Mouse (Mus musculus): ENCODE data around the gene Arid5a.

Gene Arid5a

DNA sequence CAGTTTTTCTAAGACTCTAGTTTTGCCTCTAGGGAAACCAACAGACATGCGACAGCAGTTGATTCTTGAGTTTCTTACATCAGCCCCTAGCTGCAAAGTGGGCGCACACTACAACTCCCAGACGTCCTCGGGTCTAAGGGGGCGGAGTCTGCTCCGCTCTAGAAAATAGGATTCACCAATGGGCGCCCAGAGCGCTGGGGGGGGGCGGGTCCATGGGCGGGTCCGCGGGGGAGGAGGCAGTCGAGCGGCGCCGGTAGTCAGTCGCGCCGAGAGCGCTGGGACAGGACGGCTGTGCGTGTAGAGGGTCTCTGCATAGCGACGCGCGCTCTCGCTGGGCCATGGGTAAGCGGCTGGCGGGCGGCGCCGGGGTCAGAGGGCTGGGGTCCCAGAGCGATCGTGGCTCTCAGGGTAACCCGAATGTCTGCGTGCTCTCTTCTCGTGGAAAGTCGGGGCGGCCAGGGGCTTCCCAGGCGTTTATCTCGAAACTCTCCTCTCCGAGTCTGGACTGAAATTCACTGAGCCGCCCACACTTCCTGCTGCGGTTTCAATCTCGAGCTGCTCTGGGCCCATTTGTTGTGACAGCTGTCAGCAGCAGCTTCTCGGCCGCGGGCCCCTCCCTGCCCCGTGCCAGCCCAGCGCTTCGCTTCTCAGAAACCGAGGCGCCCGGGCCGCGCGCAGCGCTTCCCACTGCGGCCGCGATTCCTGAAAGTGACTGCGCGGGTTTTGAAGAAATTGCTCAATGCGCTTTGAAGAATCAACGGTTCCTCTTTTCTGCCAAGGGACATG, at the start of gene Arid5a:
Gene Arid5a, plus strand, starts transcription at position 239 of the 786 bp plus-strand sequence.
- DNase-seq (ENCODE audit: low read depth, low spot score): peak; percentile 96

DNA sequence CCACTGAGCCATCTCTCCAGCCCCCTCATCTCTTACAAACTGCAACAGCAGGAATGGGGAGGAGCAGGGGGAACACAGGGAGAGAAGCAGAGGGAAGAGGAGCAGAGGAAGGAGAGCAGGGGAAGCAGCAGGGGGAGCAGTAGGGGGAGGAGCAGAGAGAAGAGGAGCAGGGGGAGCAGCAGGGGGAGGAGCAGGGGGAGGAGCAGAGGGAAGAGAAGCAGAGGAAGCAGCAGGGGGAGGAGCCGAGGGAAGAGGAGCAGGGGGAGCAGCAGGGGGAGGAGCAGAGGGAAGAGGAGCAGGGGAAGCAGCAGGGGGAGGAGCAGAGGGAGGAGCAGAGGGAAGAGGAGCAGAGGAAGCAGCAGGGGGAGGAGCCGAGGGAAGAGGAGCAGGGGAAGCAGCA, 48.9 kb upstream of the Arid5a start:
- DNase-seq (ENCODE audit: low read depth, low spot score): no peak

DNA sequence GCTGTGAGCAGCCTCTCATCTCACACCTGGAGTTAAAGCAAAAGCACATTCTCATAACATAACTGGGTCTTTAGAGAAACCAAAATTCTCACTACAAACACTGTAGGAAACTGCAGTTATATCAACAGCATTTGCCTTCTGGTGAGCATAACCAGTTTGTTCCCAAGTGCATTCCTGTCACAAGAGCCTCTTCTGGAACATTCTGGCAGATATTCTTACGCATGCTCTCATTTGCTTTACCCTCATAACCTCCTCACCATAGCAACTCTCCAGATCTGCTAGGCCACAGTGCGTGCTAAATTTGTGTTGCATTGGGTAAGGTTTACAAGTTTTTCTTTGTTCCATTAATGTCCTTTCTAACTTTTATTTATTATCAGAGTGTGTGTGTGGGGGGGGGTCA, 48.3 kb upstream of the Arid5a start:
- DNase-seq (ENCODE audit: low read depth, low spot score): no peak

DNA sequence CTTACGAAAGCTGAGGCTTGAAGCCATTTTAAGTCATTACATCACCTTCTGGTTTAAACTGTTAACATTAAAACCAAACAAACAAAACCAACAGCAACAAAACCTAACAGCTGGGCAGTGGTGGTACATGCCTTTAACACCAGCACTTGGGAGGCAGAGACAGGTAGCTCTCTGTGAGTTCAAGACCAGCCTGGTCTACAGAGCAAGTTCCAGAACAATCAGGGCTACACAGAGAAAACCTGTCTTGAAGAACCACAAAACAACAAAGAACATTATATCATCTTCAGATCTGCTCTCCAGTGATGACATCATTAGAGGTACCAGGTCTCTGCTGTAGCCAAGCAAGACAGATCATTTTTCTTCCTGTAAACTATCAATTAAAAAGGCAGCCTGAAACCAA, 47.1 kb upstream of the Arid5a start:
- no peak for DNase-seq (ENCODE audit: low read depth, low spot score)

DNA sequence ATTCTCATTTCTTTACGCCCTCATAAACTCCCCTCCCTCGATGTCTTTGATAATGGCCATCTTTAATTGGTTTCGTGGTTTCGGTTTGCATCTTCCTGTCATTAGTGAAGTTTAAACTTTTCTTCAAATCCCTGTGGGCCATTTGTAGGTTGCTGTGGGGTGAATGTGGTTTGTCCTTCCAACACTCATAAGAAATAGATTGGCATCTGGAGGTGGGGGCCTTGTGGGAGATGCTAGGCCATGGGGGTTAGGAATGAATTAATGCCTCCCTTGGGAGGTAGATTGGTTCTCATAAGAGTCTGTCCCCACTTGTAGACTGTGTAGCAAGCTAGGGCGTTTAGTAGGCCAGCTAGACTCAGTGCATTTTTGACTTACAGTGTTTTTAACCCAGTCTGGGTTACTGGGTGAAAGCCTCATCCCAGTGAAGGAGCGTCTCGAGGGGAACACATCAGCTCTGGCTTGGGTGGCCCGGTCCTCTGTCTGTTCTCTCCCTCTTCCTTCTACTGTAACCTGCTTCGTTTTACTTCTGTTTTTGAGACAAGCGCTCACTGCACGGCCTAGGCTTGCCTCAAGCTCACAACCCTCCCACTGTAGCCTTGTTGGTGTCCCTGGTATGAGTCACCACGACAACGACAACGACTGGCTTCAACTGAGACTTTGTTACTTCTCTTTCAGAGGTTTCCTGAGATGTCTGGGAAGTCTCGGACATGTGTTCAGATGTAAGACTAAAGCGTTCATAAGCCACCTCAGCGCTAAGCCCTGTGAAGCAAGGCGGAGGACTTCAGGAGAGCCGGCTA, 45.6 kb upstream of the Arid5a start:
- peak; percentile 51 for DNase-seq (ENCODE audit: low read depth, low spot score)

DNA sequence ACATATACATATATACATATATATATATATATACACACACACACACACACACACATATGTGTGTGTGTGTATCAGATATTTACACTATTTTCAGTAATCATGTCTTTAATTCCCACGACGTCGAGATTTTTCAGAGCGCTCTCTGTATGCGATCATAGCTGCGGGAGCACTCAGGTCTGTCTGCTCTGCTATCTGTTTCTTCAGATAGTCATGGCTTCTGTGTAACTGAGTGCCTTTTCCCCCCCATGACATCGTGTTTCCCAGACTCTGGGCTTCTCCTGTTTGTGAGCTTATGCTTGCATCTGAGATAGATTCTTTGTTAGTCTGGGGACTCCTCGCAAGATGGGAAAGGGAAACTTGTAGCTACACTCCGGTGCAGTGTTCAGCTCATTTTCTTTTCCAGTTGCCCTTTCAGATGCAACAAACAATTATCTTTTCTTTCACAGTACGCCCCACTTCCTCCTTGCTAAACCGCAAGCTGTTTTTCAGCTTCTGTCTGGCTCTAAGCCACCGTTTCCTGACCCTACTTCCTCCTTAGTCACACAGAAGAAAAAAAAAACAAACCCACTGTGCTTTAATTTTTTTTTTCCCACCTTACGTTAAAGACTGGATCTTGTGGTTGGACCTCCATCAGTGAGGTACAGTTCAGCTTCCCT, 43.6 kb upstream of the Arid5a start:
- DNase-seq (ENCODE audit: low read depth, low spot score): peak; percentile 58

DNA sequence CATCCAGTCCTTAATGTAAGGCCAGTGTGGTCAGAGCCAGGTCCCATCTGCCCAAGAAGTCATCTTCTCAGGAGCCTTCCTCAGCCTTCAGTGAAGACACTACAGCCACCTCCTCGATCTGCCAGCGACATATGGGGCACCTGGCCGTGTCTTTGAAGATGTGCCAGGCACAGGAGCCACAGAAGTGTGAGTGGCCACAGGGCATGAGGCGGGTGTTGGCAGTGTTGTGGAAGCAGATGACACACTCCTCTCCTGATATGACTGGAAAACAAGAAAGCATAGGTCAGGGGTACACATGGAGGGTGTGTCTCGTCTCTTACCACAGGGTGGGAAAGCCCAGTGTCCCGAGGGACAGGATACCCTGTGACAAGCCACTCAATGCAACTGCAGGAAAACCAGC, 41.2 kb upstream of the Arid5a start:
- DNase-seq (ENCODE audit: low read depth, low spot score): peak; percentile 95

DNA sequence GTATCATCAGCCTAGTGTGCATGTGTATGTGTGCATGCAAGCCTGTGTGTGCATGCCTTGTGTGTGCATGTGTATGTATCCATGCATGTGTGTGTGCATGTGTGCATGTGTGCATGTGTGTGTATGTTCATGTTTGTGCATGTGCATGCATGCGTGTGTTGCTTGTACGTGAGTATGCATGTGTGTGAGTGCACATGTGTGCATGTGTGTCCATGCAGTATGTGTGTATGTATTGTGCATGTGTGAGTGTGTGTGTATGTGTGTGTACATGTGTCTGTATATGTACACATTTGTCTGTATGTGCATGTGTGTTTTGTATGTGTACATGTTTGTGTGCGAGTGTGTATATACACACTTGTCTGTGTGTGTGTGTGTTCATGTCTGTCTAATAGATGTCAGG, 39.9 kb upstream of the Arid5a start:
- DNase-seq (ENCODE audit: low read depth, low spot score): no peak

DNA sequence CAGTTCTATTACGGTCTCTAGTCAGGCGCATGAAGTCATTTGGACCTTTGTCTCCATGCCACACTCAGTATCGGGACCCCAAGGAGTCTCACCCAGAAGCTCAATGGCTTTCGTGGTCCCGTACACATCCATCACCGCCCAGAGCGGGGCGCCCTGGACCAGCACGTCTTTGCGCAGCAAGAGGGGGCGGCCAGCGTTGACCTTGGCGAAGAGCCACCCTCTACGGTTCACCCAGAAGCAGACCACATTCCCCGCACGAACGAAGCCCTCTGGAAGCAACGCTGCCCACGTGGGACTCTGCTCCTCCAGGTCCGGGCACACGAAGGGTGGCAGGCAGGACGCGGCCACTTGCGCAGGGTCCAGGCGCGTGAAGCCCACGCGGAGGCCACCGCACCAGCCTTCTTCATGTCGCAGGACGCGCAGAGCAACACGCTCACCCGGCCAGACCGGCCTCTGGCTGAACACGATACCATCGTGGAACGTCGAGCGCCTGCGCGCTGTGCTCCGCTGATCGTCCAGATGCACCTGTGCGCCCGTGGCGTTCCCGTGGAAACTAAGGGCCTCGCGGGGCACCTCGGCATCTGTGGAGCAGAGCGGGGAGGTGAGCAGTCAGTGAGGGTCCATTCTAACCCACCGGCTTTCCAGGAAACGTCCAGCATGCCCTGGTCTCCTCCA, 38.3 kb upstream of the Arid5a start:
- DNase-seq (ENCODE audit: low read depth, low spot score): no peak

DNA sequence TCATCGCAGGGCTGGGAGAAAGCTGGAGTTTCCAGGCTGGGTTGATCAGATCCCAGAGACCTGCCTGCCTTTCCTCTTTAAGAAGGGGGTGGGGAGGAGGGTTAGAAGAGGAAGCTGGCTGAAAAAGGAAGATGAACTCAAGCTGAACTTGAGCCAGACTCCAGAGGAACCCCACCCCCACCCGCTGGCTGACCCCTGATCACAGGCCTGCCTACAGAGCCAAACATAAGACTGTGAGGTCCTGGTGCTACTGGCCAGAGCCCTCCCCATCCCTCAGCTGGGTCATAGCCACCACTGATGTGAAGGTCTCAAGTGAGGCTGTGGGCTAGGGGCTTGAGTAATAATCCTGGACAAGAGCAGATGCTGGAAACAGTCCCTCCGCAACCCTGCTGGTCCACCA, 36.9 kb upstream of the Arid5a start:
- peak; percentile 34 for DNase-seq (ENCODE audit: low read depth, low spot score)

DNA sequence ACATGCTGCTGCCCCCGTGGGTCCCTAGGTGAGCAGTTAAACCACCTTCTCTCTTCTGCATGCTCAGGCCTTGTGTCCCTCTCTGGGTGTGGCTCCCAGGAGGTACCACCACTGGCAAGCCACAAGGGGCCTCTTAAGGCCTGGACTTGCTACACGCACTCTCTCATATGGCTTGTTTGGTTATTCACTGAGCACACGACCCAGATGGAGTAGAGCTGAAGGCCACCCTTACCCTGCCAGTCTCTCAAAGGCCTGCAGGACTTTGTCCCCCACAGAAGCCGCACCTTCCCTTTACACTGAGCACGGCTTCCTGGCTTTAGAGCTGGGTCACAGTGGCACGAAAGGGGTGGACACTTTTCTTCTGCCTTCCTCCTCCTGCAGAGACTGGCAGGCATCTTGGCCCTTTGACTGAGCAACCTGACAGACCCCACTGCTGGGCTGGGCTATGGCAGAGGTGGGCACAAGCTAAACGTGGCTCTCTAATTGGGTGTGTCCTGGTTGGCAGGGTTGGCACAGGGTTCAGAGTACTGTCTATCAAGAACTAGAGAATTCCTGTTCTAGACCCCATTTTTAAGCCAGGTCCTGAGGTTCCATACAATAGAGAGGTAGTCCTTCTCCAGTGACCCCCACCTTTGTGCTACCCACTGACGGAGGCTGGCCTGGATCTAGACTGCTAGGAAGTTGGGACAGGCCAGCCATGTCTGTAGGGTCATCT, 35.9 kb upstream of the Arid5a start:
- no peak for DNase-seq (ENCODE audit: low read depth, low spot score)

DNA sequence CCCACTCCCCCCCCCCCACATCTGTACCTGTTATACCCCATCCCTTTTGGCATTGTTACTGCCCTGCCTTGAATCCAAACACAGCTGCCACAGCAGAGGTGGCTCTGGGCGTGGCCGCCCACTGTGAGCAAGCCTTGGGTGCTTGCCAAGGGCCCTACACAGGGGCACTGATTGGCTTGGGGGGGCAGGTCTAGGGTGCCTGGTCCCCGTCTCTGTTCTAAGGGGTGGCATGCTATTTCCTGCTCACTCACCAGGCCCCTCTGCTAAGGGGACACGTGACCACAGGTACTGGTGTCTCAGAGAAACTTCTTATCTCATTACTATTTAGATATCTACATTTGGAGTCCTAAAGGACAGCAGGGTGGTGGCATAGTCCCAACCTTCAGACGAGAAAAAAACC, 35.0 kb upstream of the Arid5a start:
- no peak for DNase-seq (ENCODE audit: low read depth, low spot score)

DNA sequence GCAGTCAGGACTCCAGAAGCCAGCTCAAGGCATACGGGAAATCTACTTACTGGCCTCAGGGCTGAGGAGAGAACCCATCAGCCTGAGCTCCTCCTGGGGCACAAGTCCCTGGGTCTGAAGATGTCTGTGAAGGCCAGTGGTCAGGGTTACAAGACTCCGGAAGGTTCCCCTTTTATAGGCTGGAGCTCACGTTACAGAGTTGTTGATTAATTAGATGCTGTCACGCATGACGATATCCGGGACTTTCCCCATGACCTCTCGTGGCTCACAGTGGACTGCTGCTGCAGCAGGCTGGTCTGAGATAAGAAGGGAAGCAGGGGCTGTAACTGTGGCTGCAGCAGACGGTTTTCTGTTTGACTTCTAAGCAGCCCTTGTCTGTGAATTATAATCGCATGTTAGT, 34.2 kb upstream of the Arid5a start:
- no peak for DNase-seq (ENCODE audit: low read depth, low spot score)

DNA sequence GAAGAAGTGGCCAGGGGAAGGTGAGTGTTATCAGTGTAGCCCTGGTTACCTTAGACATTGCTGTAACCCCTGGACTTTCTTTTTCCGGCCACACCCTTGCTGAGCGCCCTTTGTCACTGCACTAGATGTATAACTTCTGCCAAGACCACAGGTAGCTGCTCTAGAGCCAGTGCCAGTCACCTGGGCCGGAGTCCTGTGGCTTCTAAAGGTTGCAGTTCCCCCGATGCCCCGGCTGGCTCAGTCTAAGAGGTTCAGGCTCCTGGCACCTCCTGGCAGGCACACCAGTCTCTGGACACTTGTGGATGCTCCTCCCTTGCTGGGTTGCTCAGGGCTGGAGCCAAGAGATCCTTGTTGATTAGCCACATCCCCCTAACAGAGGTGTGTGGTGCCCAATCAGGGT, 33.1 kb upstream of the Arid5a start, which contains the start of gene Neurl3:
Gene Neurl3, minus strand, starts transcription at position 225 of the 400 bp plus-strand sequence.
- DNase-seq (ENCODE audit: low read depth, low spot score): no peak

DNA sequence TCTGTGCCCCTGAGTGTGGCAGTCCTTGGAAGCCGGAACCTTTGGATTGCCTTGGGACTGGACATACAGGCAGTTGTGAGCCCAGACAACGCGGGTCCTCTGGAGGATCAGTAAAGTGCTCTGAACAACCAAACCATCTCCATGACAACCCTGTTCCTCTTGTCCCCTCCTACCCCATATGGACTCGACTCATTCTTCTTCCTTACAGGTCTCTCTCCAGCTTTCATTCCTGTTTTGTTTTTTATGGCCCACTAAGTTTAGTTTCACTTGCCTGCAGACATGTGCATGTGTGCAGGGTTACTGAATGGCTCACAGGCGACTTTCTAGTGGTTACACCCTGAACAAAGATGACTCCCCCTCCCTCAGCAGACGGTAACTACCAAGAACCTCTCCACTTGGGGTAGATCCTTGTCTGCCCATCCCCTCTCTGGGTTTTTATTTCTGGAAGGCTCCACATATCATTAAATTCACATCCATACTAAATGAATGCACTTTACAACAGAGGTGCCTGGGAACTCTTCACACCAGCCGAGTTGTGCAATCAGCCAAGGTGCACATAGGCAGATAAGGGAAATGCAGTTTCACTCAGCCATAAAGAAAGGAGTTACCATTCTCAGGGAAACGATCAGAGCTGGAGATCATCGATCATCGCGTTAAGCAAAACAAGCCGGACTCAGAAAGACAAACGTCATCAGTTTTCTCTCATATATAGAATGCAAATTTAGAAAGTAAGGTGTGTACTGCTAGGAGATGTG, 31.7 kb upstream of the Arid5a start:
- DNase-seq (ENCODE audit: low read depth, low spot score): no peak

DNA sequence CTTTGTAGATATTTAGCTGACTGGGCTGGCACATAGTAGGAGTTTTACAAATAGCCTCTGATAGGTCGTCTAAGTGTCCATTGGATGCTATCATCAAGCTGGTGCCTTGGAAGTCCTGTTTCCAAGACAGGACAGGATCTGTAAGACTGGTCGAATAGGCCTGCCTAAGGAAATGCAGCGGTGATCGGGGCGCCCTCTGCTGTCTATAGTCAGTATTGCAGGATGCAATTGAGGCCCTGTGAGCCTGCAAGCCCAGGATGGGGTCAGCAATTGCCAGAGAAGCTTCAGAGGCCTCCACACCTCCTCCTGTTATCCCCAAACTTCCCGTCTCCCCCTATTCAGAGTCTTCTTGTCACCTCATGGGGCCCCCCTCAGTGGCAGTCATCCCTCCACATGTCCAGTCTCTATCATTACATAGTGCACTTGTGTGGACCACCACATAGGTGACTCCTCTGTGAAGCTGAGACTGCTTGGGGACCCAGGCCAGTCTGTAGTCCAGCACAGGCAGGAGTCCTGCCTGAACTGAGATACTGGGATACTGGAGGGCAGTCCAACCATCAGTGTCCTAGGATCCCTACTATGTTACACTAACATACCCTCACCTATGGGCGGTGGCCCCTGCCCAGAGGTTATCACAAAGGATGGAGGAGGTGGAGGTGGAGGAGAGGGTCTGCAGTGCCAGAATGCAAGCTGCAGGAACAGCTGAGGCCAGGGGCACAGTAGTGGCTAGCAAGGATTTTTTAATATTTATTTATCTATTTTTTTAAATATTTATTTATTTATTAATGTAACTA, 30.1 kb upstream of the Arid5a start:
- DNase-seq (ENCODE audit: low read depth, low spot score): peak; percentile 70

DNA sequence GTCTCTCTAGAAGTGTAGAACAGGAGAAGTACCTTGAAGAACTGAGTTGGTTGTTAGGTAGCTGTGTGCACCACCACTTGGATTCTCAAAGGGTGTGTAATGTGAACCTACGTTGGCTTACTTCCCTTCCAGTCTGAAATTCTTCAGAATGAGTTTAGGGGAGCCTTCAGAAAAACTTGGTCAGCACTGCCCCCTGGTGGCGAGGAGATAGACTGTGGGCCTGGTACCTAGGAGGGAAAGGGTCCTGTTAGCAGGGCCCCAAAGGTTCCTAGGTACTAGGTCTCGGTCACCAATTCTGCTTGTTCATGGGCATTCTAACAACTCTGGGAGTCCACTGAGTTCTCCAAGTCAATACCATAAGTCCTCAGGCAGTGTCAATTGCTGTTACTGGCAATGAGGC, 28.3 kb upstream of the Arid5a start:
- peak; percentile 83 for DNase-seq (ENCODE audit: low read depth, low spot score)

DNA sequence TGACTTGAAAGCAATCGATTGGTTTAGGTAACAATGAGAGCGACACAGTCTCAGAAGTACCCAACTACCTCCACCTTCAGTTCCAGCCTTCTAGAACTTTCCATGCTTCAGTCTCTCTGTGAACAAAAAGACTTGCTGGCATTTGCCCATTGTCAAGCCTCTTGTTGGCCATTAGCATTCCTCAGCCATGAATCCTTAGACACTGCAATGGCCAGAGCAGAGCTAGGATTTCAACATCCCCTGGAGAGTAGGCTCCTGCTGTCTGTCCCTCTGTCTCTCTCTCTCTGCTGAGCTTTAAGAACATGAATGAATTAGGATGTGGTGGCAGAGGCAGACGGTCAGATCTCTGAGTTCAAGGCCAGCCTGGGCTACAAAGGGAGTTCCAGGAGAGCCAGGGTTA, 26.6 kb upstream of the Arid5a start:
- DNase-seq (ENCODE audit: low read depth, low spot score): no peak

DNA sequence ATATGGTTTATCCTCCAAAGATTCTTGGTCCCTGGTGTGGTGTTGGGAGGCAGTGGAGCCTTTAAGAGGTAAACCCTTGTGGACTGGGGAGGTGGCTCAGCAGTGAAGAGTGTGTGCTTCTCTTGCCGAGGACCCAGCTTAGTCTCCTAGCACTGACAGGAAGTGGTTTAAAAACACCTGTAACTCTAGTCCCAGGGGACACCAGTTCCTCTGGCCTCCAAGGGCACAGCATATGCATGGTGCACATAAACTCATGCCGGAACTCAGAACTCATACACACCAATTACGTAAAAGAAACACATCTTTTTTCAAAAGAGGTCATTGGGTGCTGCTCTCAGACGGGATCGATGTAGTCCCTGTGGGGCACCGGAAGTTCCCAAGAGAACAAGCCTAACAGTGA, 25.7 kb upstream of the Arid5a start:
- DNase-seq (ENCODE audit: low read depth, low spot score): no peak

DNA sequence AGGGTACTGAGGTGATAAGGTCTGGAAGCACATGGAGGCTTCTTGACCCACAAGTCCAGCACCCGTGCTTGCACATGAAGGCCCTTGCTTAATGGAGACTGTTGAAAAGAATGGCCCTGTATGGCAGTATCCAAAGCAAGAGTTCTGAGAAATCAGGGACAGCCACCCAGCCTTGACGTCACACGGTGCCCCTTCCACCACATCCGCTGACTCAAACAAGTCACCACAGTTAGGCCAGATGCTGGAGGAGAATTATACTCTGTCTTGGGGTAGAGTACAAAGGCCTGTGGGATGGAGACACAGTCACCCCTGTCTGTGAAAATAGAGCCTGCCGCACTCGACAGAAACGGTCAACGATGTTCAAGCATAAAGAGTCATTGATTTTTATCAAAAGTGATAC, 14.1 kb upstream of the Arid5a start:
- DNase-seq (ENCODE audit: low read depth, low spot score): no peak

Measured in brain, adult 2 months (tissue).